Mouse (Mus musculus): ENCODE measurements at regions not wholly inside any gene's neighbourhood (a gene's known extent, or its start where the extent isn't known, plus 50 kb on each side); places are given as distances from the start of the nearest gene placed in this dataset.
A peak's percentile ranks its signal among the peaks of the same experiment; 100 is the strongest.

GRCm38 (mm10) chr8:93689832-93690471 lies 119.8 kb upstream of the Gnao1 start:
- DNase-seq (ENCODE audit: low spot score in 2 of 2): peak in 1 of 2 experiments; percentile 15

- DNase-seq (ENCODE audit: low spot score in 2 of 2): no peak
These were observed 118.4 kb upstream of the Gnao1 start for GRCm38 (mm10) chr8:93691375-93691774.

DNA sequence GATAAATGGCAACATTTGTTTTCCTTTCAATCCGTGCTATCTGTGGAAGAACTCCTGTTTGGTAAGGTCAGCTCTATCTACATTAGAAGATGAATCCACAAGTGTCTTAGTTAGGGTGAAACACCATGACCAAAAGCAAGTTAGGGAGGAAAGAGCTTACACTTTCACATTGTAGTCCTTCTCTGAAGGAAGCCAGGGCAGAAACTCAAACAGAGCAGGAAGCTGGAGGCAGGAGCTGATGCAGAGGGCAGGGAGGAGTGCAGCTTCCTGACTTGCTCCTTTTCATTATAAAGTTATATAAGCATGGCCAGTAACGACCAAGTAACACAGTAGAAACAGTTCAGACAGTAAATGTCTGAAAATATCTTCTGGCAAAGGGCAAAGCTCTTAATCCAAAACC lies 117.9 kb upstream of the Gnao1 start:
- DNase-seq (ENCODE audit: low spot score in 2 of 2): no peak

- DNase-seq (ENCODE audit: low spot score in 2 of 2): no peak
These were observed 112.6 kb upstream of the Gnao1 start for GRCm38 (mm10) chr8:93697206-93697605.

DNA sequence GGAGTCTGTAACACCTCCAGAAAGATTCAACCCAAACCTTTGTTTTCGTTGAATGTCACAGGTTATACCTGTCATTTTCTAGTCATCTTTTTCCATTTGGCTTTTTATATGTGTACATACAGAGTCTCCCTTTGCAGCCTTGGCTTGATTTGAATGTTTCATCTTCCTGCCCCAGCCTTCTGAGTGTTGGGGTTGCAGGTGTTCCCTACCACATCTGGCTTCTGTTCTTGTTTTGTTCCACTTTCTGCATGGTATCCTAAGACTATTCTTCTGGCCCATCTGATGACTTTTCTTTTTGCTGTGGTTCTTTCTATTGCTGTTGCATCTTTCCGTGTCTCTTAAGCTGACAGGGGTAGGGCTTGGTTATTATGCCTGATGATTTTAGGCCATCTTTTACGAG lies 111.3 kb upstream of the Gnao1 start:
- no peak for DNase-seq (ENCODE audit: low spot score in 2 of 2)

DNA sequence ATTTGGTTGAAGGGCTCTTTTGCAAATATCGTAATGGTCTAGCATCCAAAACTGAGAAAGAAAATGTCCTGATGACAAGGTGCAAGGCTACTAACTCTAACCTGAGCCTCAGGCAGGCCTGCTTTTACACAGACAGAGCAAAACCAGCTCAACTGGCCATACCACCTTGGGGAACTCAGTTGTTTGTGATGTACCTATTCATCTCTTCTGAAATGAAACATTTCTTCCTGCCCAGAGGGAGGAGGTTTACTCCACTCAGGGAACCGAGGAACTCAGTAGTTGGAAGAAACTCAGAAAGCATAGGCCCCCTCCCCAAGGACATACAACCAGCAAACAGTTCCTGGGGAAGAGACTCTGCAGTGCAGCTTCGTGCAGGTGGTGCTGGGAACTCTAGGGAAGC lies 108.4 kb upstream of the Gnao1 start:
- no peak for DNase-seq (ENCODE audit: low spot score in 2 of 2)

GRCm38 (mm10) chr8:93712066-93712706 lies 97.6 kb upstream of the Gnao1 start:
- no peak for DNase-seq (ENCODE audit: low spot score in 2 of 2)

- DNase-seq (ENCODE audit: low spot score in 2 of 2): peak in 1 of 2 experiments; percentile 20
These were observed 96.5 kb upstream of the Gnao1 start for GRCm38 (mm10) chr8:93713221-93713620.

GRCm38 (mm10) chr8:93724896-93725489 lies 84.8 kb upstream of the Gnao1 start:
- DNase-seq (ENCODE audit: low spot score in 2 of 2): peak in 1 of 2 experiments; percentile 21

DNA sequence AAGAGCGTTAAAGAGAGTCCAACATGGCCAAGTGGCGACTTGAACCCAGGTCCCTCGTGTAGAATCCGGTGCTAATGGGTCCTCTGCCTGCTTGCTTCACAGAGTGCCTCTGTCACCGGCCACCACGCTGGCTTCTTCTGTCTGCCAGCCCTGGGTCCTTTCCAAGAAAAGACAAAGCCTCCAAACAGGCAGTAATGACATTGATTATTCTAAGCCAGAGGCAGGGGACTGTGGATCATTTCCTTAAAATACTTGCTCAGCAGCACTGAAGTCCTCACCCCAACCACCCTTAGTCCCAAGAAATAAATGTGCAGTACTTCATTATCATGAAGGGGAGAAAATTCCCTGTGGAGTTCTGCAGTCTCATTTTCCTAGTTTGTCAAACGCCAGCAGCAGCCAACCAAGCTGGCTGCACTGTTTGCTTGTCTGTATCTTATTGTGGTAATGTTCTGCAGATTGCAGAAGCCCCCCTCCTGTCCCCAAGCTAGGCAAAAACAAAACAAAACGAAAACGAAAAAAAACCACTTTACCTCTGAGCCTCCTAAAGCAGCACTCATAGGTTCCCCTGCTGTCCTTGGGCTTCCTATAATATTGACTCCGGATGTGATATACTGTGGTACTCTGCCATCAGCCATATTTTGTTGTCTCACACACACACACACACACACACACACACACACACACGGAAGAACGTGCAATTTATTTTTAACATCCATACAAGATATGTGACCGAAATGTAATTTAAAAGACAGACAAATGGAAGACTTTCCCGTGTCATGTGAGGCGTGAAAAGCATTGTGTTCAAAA lies 80.4 kb upstream of the Gnao1 start:
- peak; percentile 26 to 63 for DNase-seq (ENCODE audit: low spot score in 2 of 2)

DNA sequence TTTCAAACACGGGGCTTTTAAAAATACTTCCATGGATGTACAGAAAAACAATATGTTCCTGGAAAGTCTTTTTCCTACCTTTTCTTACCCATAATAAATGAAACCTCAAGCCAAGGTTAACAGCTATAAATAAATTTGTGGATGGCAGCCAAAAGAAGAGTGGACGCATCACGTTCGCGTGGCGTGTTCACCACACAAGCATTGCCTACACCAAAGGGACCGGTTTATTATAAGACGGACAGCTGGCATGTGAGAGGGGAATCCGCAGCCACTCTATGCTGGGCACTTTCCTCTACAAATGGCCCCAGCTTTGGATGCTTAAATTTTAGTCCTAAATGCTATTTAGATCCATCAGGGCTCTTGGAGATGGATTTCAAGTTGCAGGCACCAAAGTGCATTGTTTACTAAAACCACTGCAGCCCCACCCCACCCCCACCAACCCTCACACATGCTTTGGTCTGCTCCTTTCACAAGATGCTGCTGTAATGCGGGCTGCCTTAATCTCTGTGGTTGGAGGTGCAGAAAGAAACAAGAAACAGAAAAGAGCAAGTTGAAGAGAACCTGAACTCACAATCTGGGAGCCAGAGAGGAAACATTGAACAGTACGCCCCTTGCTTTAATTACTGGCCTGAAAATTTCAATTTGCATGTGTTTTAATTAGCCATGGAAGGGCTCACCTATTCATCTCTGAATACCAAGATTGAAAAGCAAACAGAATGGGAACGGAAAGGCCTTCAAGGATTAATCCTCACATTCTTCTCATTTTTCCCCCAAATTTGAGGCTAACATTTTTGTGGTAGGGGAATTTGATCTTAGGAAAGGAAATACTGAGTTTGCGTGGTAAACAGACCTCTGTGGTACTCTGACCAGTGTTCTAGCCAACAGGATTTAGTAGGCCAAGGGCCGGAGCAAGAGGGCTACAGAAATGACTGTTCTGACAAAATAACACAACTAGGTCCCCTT lies 78.7 kb upstream of the Gnao1 start:
- no peak for DNase-seq (ENCODE audit: low spot score in 2 of 2)

GRCm38 (mm10) chr8:93734818-93735217 lies 74.9 kb upstream of the Gnao1 start:
- no peak for DNase-seq (ENCODE audit: low spot score in 2 of 2)

- DNase-seq (ENCODE audit: low spot score in 2 of 2): no peak
These were observed 69.5 kb upstream of the Gnao1 start for GRCm38 (mm10) chr8:93740281-93740680.

DNA sequence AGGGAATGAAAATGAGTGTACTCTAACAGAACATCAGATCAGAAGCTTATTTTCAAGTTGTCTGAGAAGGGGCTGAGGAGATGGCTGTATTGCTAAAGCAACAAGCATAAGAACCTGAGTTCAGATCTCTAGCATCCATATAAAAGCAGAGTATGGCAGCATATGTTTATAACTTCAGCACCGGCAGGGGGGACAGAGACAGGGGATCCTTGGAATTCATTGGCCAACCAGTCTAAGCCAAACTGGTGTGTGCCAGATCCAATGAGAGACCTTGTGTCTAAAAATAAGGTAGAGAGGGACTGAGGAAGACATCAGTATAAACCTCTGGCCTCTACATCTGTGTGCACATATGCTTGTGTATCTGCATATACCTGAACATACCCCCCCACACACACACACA lies 61.0 kb upstream of the Gnao1 start:
- DNase-seq (ENCODE audit: low spot score in 2 of 2): no peak

DNA sequence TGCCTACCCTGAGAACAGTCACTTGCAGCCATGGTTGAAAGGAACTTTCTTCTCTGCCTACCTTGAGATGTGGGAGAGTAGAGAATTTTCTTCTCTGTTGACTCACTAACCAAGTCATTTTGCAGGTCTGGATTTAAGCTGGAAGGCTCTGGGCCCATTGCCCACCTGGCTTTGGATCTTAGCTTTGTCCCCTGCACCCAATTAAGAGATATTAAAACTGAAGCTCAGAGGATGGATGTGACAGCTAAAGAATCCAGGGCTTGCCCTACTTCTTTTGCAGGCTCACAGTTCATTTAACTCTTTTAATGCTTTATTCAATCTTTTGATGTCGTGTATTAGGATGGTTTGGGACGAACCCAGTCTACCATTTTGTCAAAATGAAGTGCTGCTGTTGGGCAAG lies 58.8 kb upstream of the Gnao1 start:
- DNase-seq (ENCODE audit: low spot score in 2 of 2): no peak

- DNase-seq (ENCODE audit: low spot score in 2 of 2): no peak
These were observed 53.8 kb upstream of the Gnao1 start for GRCm38 (mm10) chr8:93755981-93756380.

Measured in layer of hippocampus, adult 18-20 months (tissue).